Mouse (Mus musculus) liver, embryonic 14.5 days (tissue): ENCODE measurements around the gene Allc. TPM values are rescaled to one million over a fixed set of nuclear protein-coding genes. Genes with fewer than 3 reads are reported as not detected.

ENCODE experiments used
- ATAC-seq: fragments of 200-750 bp; cut with Nextera tagmentation; 2 replicates; pipeline ENCODE4 v1.8.0; 2017; ENCODE audit warnings: moderate number of reproducible peaks, mild to moderate bottlenecking, moderate library complexity; ENCODE audit not compliant: insufficient read depth
- DNase-seq, 3 experiments: peaks; one replicate each; pipeline ENCODE4 v3.0.0-alpha.2; 2012 to 2013; ENCODE audit warnings: low read depth in 3 of 3, low spot score in 3 of 3
- H3K27ac ChIP-seq: fragments of 300-500 bp; sonication (generic); 2 replicates; pipeline ENCODE4 v1.5.1; 2014; ENCODE audit warnings: moderate library complexity, mild to moderate bottlenecking, control low read depth, inconsistent platforms
- H3K27me3 ChIP-seq: fragments of 300-500 bp; sonication (generic); 2 replicates; pipeline ENCODE4 v1.6.1; 2014; ENCODE audit warnings: mild to moderate bottlenecking, low read length, moderate library complexity; ENCODE audit not compliant: control insufficient read depth, insufficient read depth
- H3K36me3 ChIP-seq: fragments of 300-500 bp; sonication (generic); replicated peaks from 2 replicates; pipeline ENCODE4 v1.6.1; 2014; ENCODE audit warnings: low read depth; ENCODE audit not compliant: control insufficient read depth, insufficient read depth
- H3K4me1 ChIP-seq, 2 experiments: fragments of 200-500 bp in 1 of 2; fragments of 300-500 bp in 1 of 2; sonication (generic) in 1 of 2; replicated peaks; 2 replicates each; pipeline ENCODE4 v1.6.1; 2012 to 2014; ENCODE audit warnings: antibody characterized with exemption in 1 of 2, inconsistent platforms in 1 of 2, low read length in 1 of 2; ENCODE audit not compliant: control insufficient read depth in 2 of 2, insufficient read depth in 2 of 2
- H3K4me2 ChIP-seq: fragments of 300-500 bp; sonication (generic); 2 replicates; pipeline ENCODE4 v1.6.1; 2014; ENCODE audit warnings: low read depth, mild to moderate bottlenecking, control low read depth, moderate library complexity
- H3K4me3 ChIP-seq, 2 experiments: fragments of 200-500 bp in 1 of 2; fragments of 300-500 bp in 1 of 2; sonication (generic) in 1 of 2; 2 replicates each; pipeline ENCODE4 v1.5.1; 2012 to 2014; ENCODE audit warnings: low read depth in 2 of 2, low read length in 2 of 2, mild to moderate bottlenecking in 2 of 2, control low read depth in 1 of 2, inconsistent platforms in 1 of 2, moderate library complexity in 1 of 2; ENCODE audit not compliant: insufficient read depth in 1 of 2
- H3K9ac ChIP-seq: fragments of 300-500 bp; sonication (generic); replicated peaks from 2 replicates; pipeline ENCODE4 v1.6.1; 2014; ENCODE audit warnings: mild to moderate bottlenecking, control low read depth, moderate library complexity
- H3K9me3 ChIP-seq: fragments of 300-500 bp; sonication (generic); 2 replicates; pipeline ENCODE4 v1.6.1; 2016; ENCODE audit warnings: low read length, mixed read lengths; ENCODE audit not compliant: control insufficient read depth
- CTCF ChIP-seq: IDR thresholded peaks from 2 replicates; pipeline ENCODE4 v1.5.1; 2016; ENCODE audit warnings: antibody characterized with exemption, low read depth, control low read depth
- EP300 ChIP-seq: IDR thresholded peaks from 2 replicates; pipeline ENCODE4 v1.6.1; 2016; ENCODE audit warnings: antibody characterized with exemption, low read depth
- WGBS: fragments of 180-500 bp; shearing (Covaris S2); extraction: QIAGEN DNeasy Blood & Tissue Kit; methylation state at CpG from one replicate; pipeline ENCODE4 v1.1.7; 2014; ENCODE audit not compliant: insufficient replicate concordance; 5-methylcytosine and 5-hydroxymethylcytosine counted together
- polyA plus RNA-seq, 2 experiments: library from polyadenylated mRNA; depleted of rRNA in 1 of 2; stranded (reverse) in 1 of 2; unstranded in 1 of 2; fragments of >200 nt; fragmentation: Nextera tagmentation in 1 of 2; extraction: Ambion mirVana in 1 of 2; gene quantifications; 2 replicates each; pipeline versions ENCODE4 v1.2.1 to v1.2.3; 2012 to 2014

Allc gene
- polyA plus RNA-seq, 2 experiments: not detected

DNA sequence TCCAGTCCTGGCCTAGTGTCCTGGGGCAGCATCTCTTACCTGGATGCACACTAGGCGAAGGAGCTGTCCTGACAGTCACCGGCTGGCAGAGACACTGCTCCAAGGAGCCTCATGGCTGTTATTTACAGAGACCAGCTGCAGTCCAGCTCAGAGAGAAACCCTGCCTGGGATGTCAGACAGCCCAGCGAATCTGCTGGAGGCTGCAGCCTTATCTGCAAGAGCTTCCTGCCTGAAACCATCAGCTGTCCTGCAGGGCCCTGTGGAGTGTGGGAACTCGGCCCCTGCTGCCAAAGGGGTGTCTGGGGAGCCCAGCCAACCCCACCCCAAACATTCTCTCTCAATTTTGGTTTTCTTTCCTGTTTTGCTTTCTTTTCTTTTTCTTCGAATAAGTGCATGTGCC is 40.9 kb upstream of the Allc start, which contains the start of gene Colec11:
Gene Colec11 (minus strand): TSS at position 183 of the 400 bp plus-strand sequence.
- peak within 1 kb of the TSS in 1 of 2 experiments; percentile 15; a peak in 1 of 4 replicates for H3K4me3 ChIP-seq

DNA sequence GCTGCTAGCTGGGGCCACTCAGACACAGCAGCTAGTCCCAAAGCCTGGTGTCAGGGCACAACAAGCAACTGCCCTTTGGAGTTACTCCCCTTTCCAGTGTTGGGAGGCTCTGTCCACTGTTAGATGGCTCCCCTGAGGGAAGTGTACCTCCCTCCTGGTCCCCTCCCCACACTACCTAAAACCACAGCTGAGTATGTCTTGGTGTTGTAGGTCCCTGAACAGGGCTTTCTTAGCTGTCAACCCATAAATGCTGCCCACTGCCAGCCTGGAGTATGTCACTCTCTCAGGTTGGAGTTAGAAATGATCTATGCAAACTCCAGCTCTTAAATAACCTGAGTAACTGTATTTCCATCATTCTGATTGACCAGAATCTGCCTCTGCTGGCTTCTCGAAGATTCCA is 40.3 kb upstream of the Allc start:
- 59% methylated on average over 1 of the region's 1 CpGs for WGBS
- H3K9ac ChIP-seq: no peak overlapping the region

More for the DNA sequence above, 40.9 kb upstream of the Allc start, which contains the start of gene Colec11:
- Histone ChIP-seq H3K4me1 (peaks cover 4 to 15% of the 10 kb centered on the region in 2 experiments; a peak in 3 of 4 replicates), H3K36me3 (no peaks in the 10 kb centered on the region), H3K27me3 (no peaks in the 10 kb centered on the region), H3K4me2 (peak within 1 kb of the TSS; percentile 4; the same call in 1 of the 2 replicates), H3K9ac (no peak within 1 kb of the TSS), H3K27ac (no peak within 1 kb of the TSS), H3K9me3 (no peaks in the 10 kb centered on the region)
- TF ChIP-seq CTCF (no peak), EP300 (no peak)
- DNase-seq (no peak), ATAC-seq (no peak)
- WGBS: 19% methylated on average over 5 of the region's 5 CpGs

DNA sequence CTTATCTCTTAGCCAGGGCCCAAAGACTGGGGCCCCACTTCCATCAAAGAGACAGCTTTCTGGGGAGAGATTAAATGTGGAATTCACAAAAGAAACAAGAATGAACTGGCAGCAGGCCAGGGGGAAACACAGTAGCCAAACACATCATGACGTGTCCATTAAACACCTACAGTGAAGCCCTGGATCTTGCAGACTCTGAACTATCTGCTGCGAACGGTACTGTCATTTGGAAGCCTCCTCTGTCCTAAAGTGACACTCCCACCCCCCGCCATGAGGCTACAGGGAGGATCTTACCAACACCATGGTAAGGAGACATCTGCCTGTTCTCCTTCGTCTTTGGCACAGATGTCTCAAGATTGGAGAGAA is 39.8 kb upstream of the Allc start:
- Histone ChIP-seq H3K27me3 (no peaks in the 10 kb centered on the region), H3K4me2 (no peak overlapping the region), H3K9me3 (no peaks in the 10 kb centered on the region), H3K4me3 (no peak overlapping the region), H3K36me3 (no peaks in the 10 kb centered on the region), H3K4me1 (peaks cover 4 to 15% of the 10 kb centered on the region in 2 experiments; a peak in 3 of 4 replicates), H3K9ac (no peak overlapping the region), H3K27ac (no peak overlapping the region)
- ATAC-seq (0 out of 2 replicates have a peak, but pooled peaks have one; percentile 32), DNase-seq (no peak)
- TF ChIP-seq EP300 (no peak), CTCF (no peak)
- WGBS: 22% methylated on average over 5 of the region's 5 CpGs

More for the DNA sequence above, 40.3 kb upstream of the Allc start:
- H3K9me3 ChIP-seq: no peaks in the 10 kb centered on the region
- H3K4me2 ChIP-seq: peak overlapping the region; percentile 4; the same call in 1 of the 2 replicates
- 0 out of 4 replicates have a peak overlapping the region, but pooled peaks of 1 of the 2 experiments have one; percentile 15 for H3K4me3 ChIP-seq
- no peak overlapping the region for H3K27ac ChIP-seq
- no peaks in the 10 kb centered on the region for H3K36me3 ChIP-seq
- ATAC-seq: no peak
- no peaks in the 10 kb centered on the region for H3K27me3 ChIP-seq
- peaks cover 4 to 15% of the 10 kb centered on the region in 2 experiments; a peak in 3 of 4 replicates for H3K4me1 ChIP-seq
- no peak for DNase-seq
- TF ChIP-seq EP300 (no peak), CTCF (no peak)

DNA sequence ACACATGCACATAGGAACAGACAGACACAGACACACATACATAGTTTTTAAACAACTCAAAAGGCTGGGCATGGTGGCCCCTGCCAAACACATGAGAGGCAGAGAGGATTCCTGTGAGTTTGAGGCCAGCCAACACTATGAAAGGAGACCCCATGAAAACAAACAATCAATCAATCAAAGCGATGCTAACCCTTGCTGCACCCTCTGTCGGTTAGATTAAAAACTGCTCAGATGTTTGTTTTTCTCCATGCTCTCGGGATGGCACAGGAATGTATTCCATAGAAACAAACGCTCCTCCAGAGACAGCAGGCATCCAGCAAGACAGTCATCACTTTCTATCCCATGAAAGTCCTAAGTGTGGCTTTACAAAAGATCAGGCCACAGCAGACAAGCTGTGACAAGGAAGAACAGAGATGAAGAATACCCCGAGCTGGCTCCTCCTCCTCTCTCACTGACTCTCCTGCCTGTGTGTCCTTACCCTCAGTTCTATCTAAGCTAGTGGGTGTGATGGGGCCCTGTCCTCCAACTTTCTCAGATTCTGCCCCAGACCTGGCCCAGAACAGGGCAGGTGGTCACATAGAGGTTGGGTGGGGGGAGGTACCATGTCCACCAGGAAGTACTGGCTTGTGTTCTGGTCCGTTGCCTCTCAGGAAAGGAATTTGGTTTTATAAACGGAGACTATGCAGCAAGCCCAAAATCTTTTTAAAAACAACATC is 39.3 kb upstream of the Allc start:
- no peak overlapping the region for H3K9ac ChIP-seq
- H3K4me3 ChIP-seq: no peak overlapping the region

DNA sequence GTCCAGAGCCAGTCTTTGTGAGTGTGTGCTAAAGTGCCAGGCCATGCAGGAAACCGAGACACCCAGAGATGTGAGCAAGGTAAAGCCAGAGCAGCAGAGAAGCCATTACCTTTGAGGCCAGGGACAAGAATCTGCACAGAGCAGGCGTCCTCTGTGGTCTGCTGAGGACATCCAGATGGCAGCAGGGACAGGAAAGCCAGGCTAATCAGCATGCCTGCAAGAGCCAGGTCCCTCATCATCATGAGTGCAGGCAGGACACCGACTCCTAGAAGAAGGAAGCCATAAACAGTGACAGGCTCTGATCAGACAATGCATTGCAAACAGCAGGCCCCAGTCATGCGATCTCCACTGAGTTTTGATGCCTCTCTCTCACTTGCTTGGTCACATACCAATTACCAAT is 35.0 kb upstream of the Allc start:
- Histone ChIP-seq H3K9me3 (no peaks in the 10 kb centered on the region), H3K9ac (no peak overlapping the region), H3K4me3 (no peak overlapping the region), H3K27me3 (no peaks in the 10 kb centered on the region), H3K4me2 (no peak overlapping the region), H3K27ac (no peak overlapping the region), H3K4me1 (peaks cover 4 to 11% of the 10 kb centered on the region in 2 experiments; a peak in 3 of 4 replicates), H3K36me3 (no peaks in the 10 kb centered on the region)
- DNase-seq (no peak), ATAC-seq (no peak)
- 23% methylated on average over 4 of the region's 4 CpGs for WGBS
- TF ChIP-seq CTCF (no peak), EP300 (no peak)

More for the DNA sequence above, 39.3 kb upstream of the Allc start:
- Histone ChIP-seq H3K9me3 (no peaks in the 10 kb centered on the region), H3K27me3 (no peaks in the 10 kb centered on the region), H3K27ac (no peak overlapping the region), H3K4me2 (no peak overlapping the region), H3K4me1 (peaks cover 4 to 15% of the 10 kb centered on the region in 2 experiments; a peak in 3 of 4 replicates), H3K36me3 (no peaks in the 10 kb centered on the region)
- 21% methylated on average over 7 of the region's 7 CpGs for whole genome bisulfite sequencing
- TF ChIP-seq CTCF (no peak; the same call in 1 of the 2 replicates), EP300 (no peak)
- DNase-seq (no peak), ATAC-seq (0 out of 2 replicates have a peak, but pooled peaks have one; percentile 9)
